In genomic region chr9:13425031-13425940, GRCm38 (mm10) we compare ENCODE assay signal across 9 mouse cellular contexts. TPM values are rescaled to one million over a fixed set of nuclear protein-coding genes. Genes with fewer than 3 reads are reported as not detected.
DNase-seq lines count a peak whose midpoint lies in the region; ATAC-seq and TF ChIP-seq lines count a peak whose summit lies in the region.
"Had no signal": no experiment of that assay in that cellular context is flagged by ENCODE, and none has a peak within 500 bp of the region (broad histone marks: within the 10 kb centered on the region; RNA-seq: fewer than 3 reads in every experiment).

No protein-coding gene starts in this region.

- TF ChIP-seq POLR2A in thymus, adult 2 months (IDR thresholded peaks at IDR 0.05; ENCODE audit: control insufficient read depth, extremely low read depth, insufficient read depth, low read length, poor library complexity): no peak
- TF ChIP-seq POLR2A in kidney, adult 2 months (IDR thresholded peaks at IDR 0.05; ENCODE audit: low read depth, low read length): no peak

- intact Hi-C loops in left cerebral cortex, postnatal 4 days (cut with DNase I): no loop called here

- 54% methylated on average over 7 of the region's 7 CpGs for WGBS in thymus, adult 2 months
- 15% methylated on average over 7 of the region's 7 CpGs for WGBS in embryonic facial prominence, embryonic 13.5 days
- 35% methylated on average over 7 of the region's 7 CpGs for WGBS in heart, embryonic 10.5 days
- WGBS in kidney, adult 2 months: 21% methylated on average over 7 of the region's 7 CpGs
- WGBS in midbrain, postnatal 0 days: 6% methylated on average over 7 of the region's 7 CpGs

- TF ChIP-seq CTCF in thymus, adult 2 months (IDR thresholded peaks at IDR 0.05; ENCODE audit: borderline replicate concordance, control insufficient read depth, extremely low read depth, insufficient read depth, low read length, poor library complexity): no peak
- TF ChIP-seq CTCF in kidney, adult 2 months (conservative IDR thresholded peaks at IDR 0.05; ENCODE audit: insufficient read depth, insufficient read length, low read depth, low read length): no peak
- TF ChIP-seq CTCF in midbrain, postnatal 0 days (IDR thresholded peaks at IDR 0.05): no peak

- ATAC-seq in embryonic facial prominence, embryonic 13.5 days (ENCODE audit: insufficient number of reproducible peaks, insufficient read depth, low FRiP score, low TSS enrichment, low read depth): peak; percentile 86
- peak; percentile 92 for ATAC-seq in midbrain, postnatal 0 days (ENCODE audit: low FRiP score)

- no peaks in the 10 kb centered on the region for H3K36me3 ChIP-seq in thymus, adult 2 months (ENCODE audit: control insufficient read depth, insufficient read depth, low read length)
- H3K36me3 ChIP-seq in embryonic facial prominence, embryonic 13.5 days: no peaks in the 10 kb centered on the region
- no peaks in the 10 kb centered on the region for H3K36me3 ChIP-seq in heart, embryonic 10.5 days
- H3K36me3 ChIP-seq in kidney, adult 2 months (ENCODE audit: control insufficient read depth, insufficient read depth, low read length): no peaks in the 10 kb centered on the region
- no peaks in the 10 kb centered on the region for H3K36me3 ChIP-seq in midbrain, postnatal 0 days (ENCODE audit: insufficient read depth, low read length)
- H3K36me3 ChIP-seq: liver, embryonic 13.5 days had no signal

- H3K9ac ChIP-seq in embryonic facial prominence, embryonic 13.5 days: no peak overlapping the region
- 0 out of 2 replicates have a peak overlapping the region, but pooled peaks have one; percentile 1 for H3K9ac ChIP-seq in midbrain, postnatal 0 days (replicated peaks; ENCODE audit: low read length, poor library complexity, severe bottlenecking)
- H3K9ac ChIP-seq: liver, embryonic 13.5 days had no signal

- DNase-seq in thymus, adult 2 months: peak; percentile 6
- DNase-seq in thymus, postnatal 36 days: no peak
- DNase-seq in heart, embryonic 10.5 days (ENCODE audit: low spot score): peak; percentile 93
- DNase-seq in kidney, adult 2 months: peak; percentile 85
- peak; percentile 70 for DNase-seq in left cerebral cortex, postnatal 4 days
- peak; percentile 90 for DNase-seq in midbrain, postnatal 0 days (ENCODE audit: low spot score)
- peak; percentile 20 for DNase-seq in testis, postnatal 14 days (ENCODE audit: low spot score)
- DNase-seq: liver, embryonic 13.5 days had no signal

- peaks cover 9% of the 10 kb centered on the region for H3K4me1 ChIP-seq in thymus, adult 2 months (replicated peaks; ENCODE audit: control insufficient read depth, insufficient read depth, low read length)
- peaks cover 38% of the 10 kb centered on the region for H3K4me1 ChIP-seq in embryonic facial prominence, embryonic 13.5 days
- H3K4me1 ChIP-seq in heart, embryonic 10.5 days: peaks cover 45% of the 10 kb centered on the region
- peaks cover 10% of the 10 kb centered on the region for H3K4me1 ChIP-seq in kidney, adult 2 months (ENCODE audit: control insufficient read depth, insufficient read depth, low read length)
- H3K4me1 ChIP-seq in midbrain, postnatal 0 days (ENCODE audit: insufficient read depth, low read length): no peaks in the 10 kb centered on the region

- H3K9me3 ChIP-seq in embryonic facial prominence, embryonic 13.5 days: no peaks in the 10 kb centered on the region
- no peaks in the 10 kb centered on the region for H3K9me3 ChIP-seq in heart, embryonic 10.5 days
- no peaks in the 10 kb centered on the region for H3K9me3 ChIP-seq in midbrain, postnatal 0 days (ENCODE audit: low read length)
- H3K9me3 ChIP-seq: liver, embryonic 13.5 days had no signal

- H3K27me3 ChIP-seq in thymus, adult 2 months (ENCODE audit: control insufficient read depth, insufficient read depth, low read length): no peaks in the 10 kb centered on the region
- no peaks in the 10 kb centered on the region for H3K27me3 ChIP-seq in embryonic facial prominence, embryonic 13.5 days
- no peaks in the 10 kb centered on the region for H3K27me3 ChIP-seq in heart, embryonic 10.5 days (ENCODE audit: insufficient read depth, poor library complexity, severe bottlenecking)
- H3K27me3 ChIP-seq in kidney, adult 2 months (replicated peaks; ENCODE audit: control insufficient read depth, insufficient read depth, low read length): no peaks in the 10 kb centered on the region
- H3K27me3 ChIP-seq in midbrain, postnatal 0 days (ENCODE audit: insufficient read depth, low read length): no peaks in the 10 kb centered on the region
- H3K27me3 ChIP-seq: liver, embryonic 13.5 days had no signal

- H3K4me3 ChIP-seq in thymus, adult 2 months (ENCODE audit: control insufficient read depth, insufficient read depth, low read length): no peak overlapping the region
- H3K4me3 ChIP-seq in embryonic facial prominence, embryonic 13.5 days: peak overlapping the region; percentile 12
- peak overlapping the region; percentile 13; the same call in 1 of the 2 replicates for H3K4me3 ChIP-seq in heart, embryonic 10.5 days
- H3K4me3 ChIP-seq in kidney, adult 2 months (ENCODE audit: insufficient read depth, low read depth, low read length): peak overlapping the region; percentile 16; the same call in 1 of the 2 replicates
- H3K4me3 ChIP-seq in midbrain, postnatal 0 days (ENCODE audit: low read depth, low read length): no peak overlapping the region
- H3K4me3 ChIP-seq: liver, embryonic 13.5 days had no signal

- H3K27ac ChIP-seq in thymus, adult 2 months (ENCODE audit: control insufficient read depth, insufficient read depth, low read length): peak overlapping the region; percentile 23; the same call in 1 of the 2 replicates
- peak overlapping the region; percentile 86 for H3K27ac ChIP-seq in embryonic facial prominence, embryonic 13.5 days
- H3K27ac ChIP-seq in heart, embryonic 10.5 days: peak overlapping the region; percentile 82
- peak overlapping the region; percentile 67 for H3K27ac ChIP-seq in kidney, adult 2 months (ENCODE audit: insufficient read depth, low read depth, low read length)
- peak overlapping the region; percentile 48 for H3K27ac ChIP-seq in midbrain, postnatal 0 days (ENCODE audit: low read depth, low read length)
- H3K27ac ChIP-seq: liver, embryonic 13.5 days had no signal

- H3K4me2 ChIP-seq in embryonic facial prominence, embryonic 13.5 days: peak overlapping the region; percentile 51
- H3K4me2 ChIP-seq in midbrain, postnatal 0 days (ENCODE audit: low read depth, low read length, poor library complexity, severe bottlenecking): peak overlapping the region; percentile 33; the same call in 1 of the 2 replicates
- H3K4me2 ChIP-seq: liver, embryonic 13.5 days had no signal

RNA-seq across cellular contexts. Expression of gene Gm17571, which starts 21.3 kb away (rescaled TPM):
- polyA plus RNA-seq in thymus, adult 2 months (2012; rRNA removed): not detected in 2 replicates
- not detected in 2 replicates for polyA plus RNA-seq in embryonic facial prominence, embryonic 13.5 days (2015; fragmentation: Nextera tagmentation; extraction: Ambion mirVana)
- not detected in 2 replicates for polyA plus RNA-seq in heart, embryonic 10.5 days (2016; fragmentation: Nextera tagmentation; extraction: Ambion mirVana)
- not detected in 2 replicates for polyA plus RNA-seq in kidney, adult 2 months (2012; rRNA removed)
- not detected for total RNA-seq in left cerebral cortex, postnatal 4 days (2021)
- not detected in 2 replicates for total RNA-seq in midbrain, postnatal 0 days (2014; rRNA removed)
- not detected in 2 replicates for polyA plus RNA-seq in midbrain, postnatal 0 days (2015; fragmentation: Nextera tagmentation; extraction: Ambion mirVana)
- polyA plus RNA-seq: liver, embryonic 13.5 days had no signal

Comparison
In these comparisons a context has a peak if more than half of its experiments do, and no peak if none do; other contexts are left out.
1. DNase-seq: peak in thymus, adult 2 months (single experiment), heart, embryonic 10.5 days (single experiment), kidney, adult 2 months (single experiment), left cerebral cortex, postnatal 4 days (single experiment), midbrain, postnatal 0 days (single experiment) and testis, postnatal 14 days (single experiment); none in thymus, postnatal 36 days (0 of 2).
2. H3K27ac ChIP-seq: peak in every context shown above with its lines; median percentile 86 in embryonic facial prominence, embryonic 13.5 days; 82 in heart, embryonic 10.5 days; 67 in kidney, adult 2 months; 48 in midbrain, postnatal 0 days; 23 in thymus, adult 2 months.
3. H3K4me3 ChIP-seq: peak in embryonic facial prominence, embryonic 13.5 days (single experiment), heart, embryonic 10.5 days (single experiment) and kidney, adult 2 months (single experiment); none in thymus, adult 2 months (single experiment) and midbrain, postnatal 0 days (single experiment).